Mouse (Mus musculus): ENCODE measurements around the gene Pcyt1a. TPM values are rescaled to one million over a fixed set of nuclear protein-coding genes. Genes with fewer than 3 reads are reported as not detected.

Pcyt1a gene
- polyA plus RNA-seq (2014; fragmentation: Illumina TruSeq; extraction: RNeasy Lipid Tissue Mini Kit (QIAGEN cat#74804); ENCODE audit: low read depth, low replicate concordance): 61.6 TPM

GRCm38 (mm10) chr16:32430474-32431046 is at the start of gene Pcyt1a:
TSS of gene Pcyt1a (plus strand) at chr16:32430921.

GRCm38 (mm10) chr16:32400267-32400666 is 30.5 kb upstream of the Pcyt1a start, which contains the start of gene Tm4sf19:
TSS of gene Tm4sf19 (plus strand) at chr16:32400506.

GRCm38 (mm10) chr16:32419517-32420483 is 10.9 kb upstream of the Pcyt1a start, which contains the start of gene Tctex1d2:
TSS of gene Tctex1d2 (plus strand) at chr16:32419702.

GRCm38 (mm10) chr16:32487234-32488111 is 56.8 kb downstream of the Pcyt1a start, which contains the start of gene Slc51a:
TSS of gene Slc51a (minus strand) at chr16:32487879.

GRCm38 (mm10) chr16:32495965-32496364 is 65.2 kb downstream of the Pcyt1a start, which contains the start of gene Zdhhc19:
TSS of gene Zdhhc19 (plus strand) at chr16:32496265.

Other genes with a start within 250 kb of the Pcyt1a start
- gene Fbxo45, start 183.8 kb upstream of the Pcyt1a start, polyA plus RNA-seq (2014; fragmentation: Illumina TruSeq; extraction: RNeasy Lipid Tissue Mini Kit (QIAGEN cat#74804); ENCODE audit: low read depth, low replicate concordance): 41.3 TPM
- gene Wdr53, start 183.7 kb upstream of the Pcyt1a start, polyA plus RNA-seq (2014; fragmentation: Illumina TruSeq; extraction: RNeasy Lipid Tissue Mini Kit (QIAGEN cat#74804); ENCODE audit: low read depth, low replicate concordance): 7.4 TPM
- not detected for gene Smco1, start 159.5 kb upstream of the Pcyt1a start, polyA plus RNA-seq (2014; fragmentation: Illumina TruSeq; extraction: RNeasy Lipid Tissue Mini Kit (QIAGEN cat#74804); ENCODE audit: low read depth, low replicate concordance)
- 65.7 TPM for gene Rnf168, start 153.5 kb upstream of the Pcyt1a start, polyA plus RNA-seq (2014; fragmentation: Illumina TruSeq; extraction: RNeasy Lipid Tissue Mini Kit (QIAGEN cat#74804); ENCODE audit: low read depth, low replicate concordance)
- 79.1 TPM for gene Ubxn7, start 98.7 kb upstream of the Pcyt1a start, polyA plus RNA-seq (2014; fragmentation: Illumina TruSeq; extraction: RNeasy Lipid Tissue Mini Kit (QIAGEN cat#74804); ENCODE audit: low read depth, low replicate concordance)
- not detected for gene Tm4sf19, start 30.4 kb upstream of the Pcyt1a start, polyA plus RNA-seq (2014; fragmentation: Illumina TruSeq; extraction: RNeasy Lipid Tissue Mini Kit (QIAGEN cat#74804); ENCODE audit: low read depth, low replicate concordance)
- 26.8 TPM for gene Tctex1d2, start 11.2 kb upstream of the Pcyt1a start, polyA plus RNA-seq (2014; fragmentation: Illumina TruSeq; extraction: RNeasy Lipid Tissue Mini Kit (QIAGEN cat#74804); ENCODE audit: low read depth, low replicate concordance)
- gene Slc51a, start 57.0 kb downstream of the Pcyt1a start, polyA plus RNA-seq (2014; fragmentation: Illumina TruSeq; extraction: RNeasy Lipid Tissue Mini Kit (QIAGEN cat#74804); ENCODE audit: low read depth, low replicate concordance): not detected
- not detected for gene Zdhhc19, start 65.3 kb downstream of the Pcyt1a start, polyA plus RNA-seq (2014; fragmentation: Illumina TruSeq; extraction: RNeasy Lipid Tissue Mini Kit (QIAGEN cat#74804); ENCODE audit: low read depth, low replicate concordance)
- 70.3 TPM for gene Tfrc, start 178.0 kb downstream of the Pcyt1a start, polyA plus RNA-seq (2014; fragmentation: Illumina TruSeq; extraction: RNeasy Lipid Tissue Mini Kit (QIAGEN cat#74804); ENCODE audit: low read depth, low replicate concordance)
- gene Tnk2, start 213.0 kb downstream of the Pcyt1a start, polyA plus RNA-seq (2014; fragmentation: Illumina TruSeq; extraction: RNeasy Lipid Tissue Mini Kit (QIAGEN cat#74804); ENCODE audit: low read depth, low replicate concordance): 1.2 TPM

Data from adrenal gland, adult 10 weeks (tissue).